Mouse (Mus musculus): ENCODE results near the gene Xrcc3. TPM values are rescaled to one million over a fixed set of nuclear protein-coding genes. Genes with fewer than 3 reads are reported as not detected.

The Xrcc3 gene
- polyA plus RNA-seq, 2 experiments: 10.1 to 26.3 TPM

DNA sequence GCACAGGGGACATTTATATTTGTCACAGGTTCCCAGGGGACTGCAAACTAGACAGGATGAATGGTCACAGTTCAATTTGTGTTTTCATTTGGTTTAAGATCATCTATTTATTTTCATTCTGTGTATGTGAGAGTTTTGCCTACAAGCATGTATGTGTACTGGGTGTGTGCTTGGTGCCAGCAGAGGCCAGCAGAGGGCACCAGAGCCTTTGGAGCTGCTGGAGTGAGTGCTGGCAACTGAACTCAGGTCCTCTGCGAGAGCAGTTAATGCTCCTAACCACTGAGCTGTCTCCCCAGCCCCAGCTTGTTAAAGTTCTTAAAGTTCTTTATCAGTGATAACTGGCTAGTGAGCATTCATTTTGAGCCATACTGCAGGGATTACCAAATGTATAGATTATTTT lies 34.1 kb downstream of the Xrcc3 start:
- no peaks in the 10 kb centered on the region for H3K4me1 ChIP-seq (ENCODE audit: control insufficient read depth, insufficient read depth, low read length)
- no peak overlapping the region for H3K4me2 ChIP-seq (replicated peaks; ENCODE audit: low read depth, low read length, severe bottlenecking)
- no peak overlapping the region for H3K27ac ChIP-seq (replicated peaks; ENCODE audit: low read depth, low read length)
- no peak overlapping the region for H3K9ac ChIP-seq (ENCODE audit: low read depth, low read length, severe bottlenecking)
- peaks cover 97% of the 10 kb centered on the region for H3K36me3 ChIP-seq (ENCODE audit: control insufficient read depth, insufficient read depth, low read length)
- DNase-seq (ENCODE audit: low spot score) (no peak), ATAC-seq (ENCODE audit: low FRiP score, low read depth) (no peak)
- no peaks in the 10 kb centered on the region for H3K9me3 ChIP-seq (ENCODE audit: control insufficient read depth, low read length)
- no peak overlapping the region for H3K4me3 ChIP-seq (replicated peaks; ENCODE audit: low read length)
- WGBS: 100% methylated on average over 1 of the region's 1 CpGs
- no peak for TF ChIP-seq POLR2A (IDR thresholded peaks at IDR 0.05; ENCODE audit: borderline replicate concordance, extremely low read depth, insufficient read depth, insufficient read length)
- H3K27me3 ChIP-seq (ENCODE audit: control insufficient read depth, insufficient read depth, low read length): no peaks in the 10 kb centered on the region

DNA sequence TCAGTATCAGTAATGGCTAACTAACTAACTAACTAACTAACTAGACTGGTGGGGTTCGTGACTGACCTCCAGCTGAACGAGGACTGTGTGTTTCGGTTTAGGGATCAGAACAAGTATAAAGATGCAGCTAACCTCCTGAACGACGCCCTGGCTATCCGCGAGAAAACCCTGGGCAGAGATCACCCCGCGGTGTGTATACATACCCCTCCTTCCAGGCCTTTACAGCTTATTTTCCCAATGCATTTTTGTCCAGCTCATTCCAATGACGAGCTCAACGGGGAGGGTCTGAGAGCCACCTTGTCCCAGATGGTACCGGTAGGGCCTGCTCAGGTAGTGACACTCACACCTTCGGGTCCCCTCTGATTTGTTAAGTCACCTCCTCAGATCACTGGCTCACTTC lies 35.8 kb downstream of the Xrcc3 start:
- no peaks in the 10 kb centered on the region for H3K27me3 ChIP-seq (ENCODE audit: control insufficient read depth, insufficient read depth, low read length)
- 95% methylated on average over 13 of the region's 13 CpGs for WGBS

DNA sequence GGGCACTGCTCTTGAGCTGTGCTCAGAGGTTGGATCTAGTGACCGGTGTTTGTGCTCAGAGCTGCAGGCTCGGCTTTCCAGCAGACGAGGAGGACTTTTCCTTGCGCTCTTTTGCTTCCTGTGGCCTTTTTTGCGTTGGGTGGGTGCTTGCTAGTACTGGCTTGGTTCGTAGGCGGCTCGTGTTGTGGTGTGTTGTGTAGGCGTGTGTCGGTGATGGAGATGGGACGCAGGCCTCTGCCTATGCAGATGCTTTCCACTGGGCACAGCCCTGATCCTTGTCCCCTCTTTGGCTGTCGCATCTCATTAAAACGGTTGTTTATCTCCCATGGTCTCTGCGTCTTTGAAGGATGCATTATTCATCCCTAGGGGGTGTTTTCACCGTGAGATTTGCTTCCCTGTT lies 38.8 kb downstream of the Xrcc3 start:
- H3K27ac ChIP-seq (replicated peaks; ENCODE audit: low read depth, low read length): no peak overlapping the region
- no peaks in the 10 kb centered on the region for H3K9me3 ChIP-seq (ENCODE audit: control insufficient read depth, low read length)
- no peak for DNase-seq (ENCODE audit: low spot score)
- H3K36me3 ChIP-seq (ENCODE audit: control insufficient read depth, insufficient read depth, low read length): peaks cover 81% of the 10 kb centered on the region
- no peak for ATAC-seq (ENCODE audit: low FRiP score, low read depth)
- no peak overlapping the region for H3K4me2 ChIP-seq (replicated peaks; ENCODE audit: low read depth, low read length, severe bottlenecking)
- 78% methylated on average over 15 of the region's 15 CpGs for WGBS
- H3K9ac ChIP-seq (ENCODE audit: low read depth, low read length, severe bottlenecking): no peak overlapping the region
- TF ChIP-seq POLR2A (IDR thresholded peaks at IDR 0.05; ENCODE audit: borderline replicate concordance, extremely low read depth, insufficient read depth, insufficient read length): no peak
- H3K27me3 ChIP-seq (ENCODE audit: control insufficient read depth, insufficient read depth, low read length): no peaks in the 10 kb centered on the region
- no peak overlapping the region for H3K4me3 ChIP-seq (replicated peaks; ENCODE audit: low read length)
- peaks cover under 1% of the 10 kb centered on the region; the same call in 1 of the 2 replicates for H3K4me1 ChIP-seq (ENCODE audit: control insufficient read depth, insufficient read depth, low read length)

More for the DNA sequence above, 35.8 kb downstream of the Xrcc3 start:
- H3K9ac ChIP-seq (ENCODE audit: low read depth, low read length, severe bottlenecking): no peak overlapping the region
- no peak overlapping the region for H3K27ac ChIP-seq (replicated peaks; ENCODE audit: low read depth, low read length)
- no peak overlapping the region for H3K4me3 ChIP-seq (replicated peaks; ENCODE audit: low read length)
- H3K36me3 ChIP-seq (ENCODE audit: control insufficient read depth, insufficient read depth, low read length): peaks cover 99% of the 10 kb centered on the region
- ATAC-seq (ENCODE audit: low FRiP score, low read depth): no peak
- no peaks in the 10 kb centered on the region for H3K9me3 ChIP-seq (ENCODE audit: control insufficient read depth, low read length)
- TF ChIP-seq POLR2A (IDR thresholded peaks at IDR 0.05; ENCODE audit: borderline replicate concordance, extremely low read depth, insufficient read depth, insufficient read length): no peak
- H3K4me1 ChIP-seq (ENCODE audit: control insufficient read depth, insufficient read depth, low read length): no peaks in the 10 kb centered on the region
- DNase-seq (ENCODE audit: low spot score): no peak
- H3K4me2 ChIP-seq (replicated peaks; ENCODE audit: low read depth, low read length, severe bottlenecking): no peak overlapping the region

DNA sequence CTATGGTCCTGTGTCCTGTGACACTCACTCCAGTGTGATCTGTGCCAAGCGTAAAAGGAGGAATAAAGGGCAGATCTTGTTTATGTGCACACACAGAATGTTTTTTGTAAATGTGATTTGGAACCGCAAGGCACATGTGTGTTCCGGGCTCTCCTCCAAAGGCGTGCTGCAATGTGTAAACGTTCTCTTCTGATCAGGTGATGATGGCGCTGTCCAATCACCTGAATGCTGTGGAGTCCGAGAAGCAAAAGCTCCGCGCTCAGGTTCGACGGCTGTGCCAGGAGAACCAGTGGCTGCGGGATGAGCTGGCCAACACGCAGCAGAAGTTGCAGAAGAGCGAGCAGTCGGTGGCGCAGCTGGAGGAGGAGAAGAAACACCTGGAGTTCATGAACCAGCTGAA lies 39.5 kb downstream of the Xrcc3 start:
- Histone ChIP-seq H3K9ac (ENCODE audit: low read depth, low read length, severe bottlenecking) (no peak overlapping the region), H3K4me1 (ENCODE audit: control insufficient read depth, insufficient read depth, low read length) (peaks cover 7% of the 10 kb centered on the region), H3K4me2 (replicated peaks; ENCODE audit: low read depth, low read length, severe bottlenecking) (no peak overlapping the region), H3K27me3 (ENCODE audit: control insufficient read depth, insufficient read depth, low read length) (no peaks in the 10 kb centered on the region), H3K9me3 (ENCODE audit: control insufficient read depth, low read length) (no peaks in the 10 kb centered on the region), H3K4me3 (replicated peaks; ENCODE audit: low read length) (no peak overlapping the region), H3K27ac (replicated peaks; ENCODE audit: low read depth, low read length) (no peak overlapping the region), H3K36me3 (ENCODE audit: control insufficient read depth, insufficient read depth, low read length) (peaks cover 77% of the 10 kb centered on the region)
- ATAC-seq (ENCODE audit: low FRiP score, low read depth): no peak
- 92% methylated on average over 16 of the region's 16 CpGs for WGBS
- TF ChIP-seq POLR2A (IDR thresholded peaks at IDR 0.05; ENCODE audit: borderline replicate concordance, extremely low read depth, insufficient read depth, insufficient read length): no peak
- no peak for DNase-seq (ENCODE audit: low spot score)

DNA sequence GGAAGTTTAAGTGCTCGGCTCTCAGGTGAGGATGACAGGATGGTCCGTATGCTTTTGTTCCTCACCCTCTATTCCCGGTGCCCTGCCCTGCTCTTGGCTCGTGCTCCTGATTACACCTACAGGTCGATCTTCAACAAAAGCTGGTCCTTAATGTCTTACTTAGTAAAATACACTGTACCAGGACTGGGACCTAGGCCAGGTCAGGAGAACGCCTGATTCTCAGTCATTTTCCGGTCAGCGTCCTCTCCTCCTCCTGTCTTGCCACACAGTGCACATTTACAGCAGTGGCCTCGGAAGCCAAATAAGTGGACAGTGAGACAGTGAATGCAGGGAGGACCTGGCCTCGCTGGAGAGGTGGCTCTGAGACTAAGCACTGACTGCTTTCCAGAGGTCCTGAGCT lies 43.0 kb downstream of the Xrcc3 start:
- peaks cover 44% of the 10 kb centered on the region for H3K36me3 ChIP-seq (ENCODE audit: control insufficient read depth, insufficient read depth, low read length)
- H3K4me2 ChIP-seq (replicated peaks; ENCODE audit: low read depth, low read length, severe bottlenecking): no peak overlapping the region
- DNase-seq (ENCODE audit: low spot score) (no peak), ATAC-seq (ENCODE audit: low FRiP score, low read depth) (no peak)
- no peaks in the 10 kb centered on the region for H3K9me3 ChIP-seq (ENCODE audit: control insufficient read depth, low read length)
- peaks cover 11% of the 10 kb centered on the region for H3K4me1 ChIP-seq (ENCODE audit: control insufficient read depth, insufficient read depth, low read length)
- 92% methylated on average over 10 of the region's 10 CpGs for WGBS
- H3K9ac ChIP-seq (ENCODE audit: low read depth, low read length, severe bottlenecking): no peak overlapping the region
- H3K4me3 ChIP-seq (replicated peaks; ENCODE audit: low read length): no peak overlapping the region
- no peak for TF ChIP-seq POLR2A (IDR thresholded peaks at IDR 0.05; ENCODE audit: borderline replicate concordance, extremely low read depth, insufficient read depth, insufficient read length)
- no peak overlapping the region for H3K27ac ChIP-seq (replicated peaks; ENCODE audit: low read depth, low read length)
- H3K27me3 ChIP-seq (ENCODE audit: control insufficient read depth, insufficient read depth, low read length): no peaks in the 10 kb centered on the region
